Mouse (Mus musculus): ENCODE data around the gene Runx3.
A peak's percentile ranks its signal among the peaks of the same experiment; 100 is the strongest.

The Runx3 gene

DNA sequence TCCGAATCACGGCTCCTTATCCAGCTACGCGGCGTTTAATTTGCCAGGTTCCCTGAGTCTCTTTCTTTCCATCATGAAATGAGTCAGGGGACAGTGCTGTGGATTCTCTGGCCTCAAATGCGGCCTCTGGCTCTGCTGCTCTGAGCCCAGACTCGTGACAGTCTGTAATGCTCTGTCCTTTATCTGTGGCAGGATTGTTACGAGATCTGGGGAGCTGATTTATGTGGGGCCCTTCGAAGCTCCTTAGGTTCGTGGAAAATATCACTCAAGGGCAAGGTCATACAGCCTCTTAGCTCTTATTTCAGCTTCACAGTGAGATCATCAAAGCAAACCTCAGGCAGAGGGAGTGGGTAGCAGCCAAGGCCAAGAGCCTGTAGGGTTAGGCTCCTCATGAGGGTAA lies 6.2 kb upstream of the Runx3 start:
- no peak for DNase-seq (ENCODE audit: low spot score in 2 of 2)

DNA sequence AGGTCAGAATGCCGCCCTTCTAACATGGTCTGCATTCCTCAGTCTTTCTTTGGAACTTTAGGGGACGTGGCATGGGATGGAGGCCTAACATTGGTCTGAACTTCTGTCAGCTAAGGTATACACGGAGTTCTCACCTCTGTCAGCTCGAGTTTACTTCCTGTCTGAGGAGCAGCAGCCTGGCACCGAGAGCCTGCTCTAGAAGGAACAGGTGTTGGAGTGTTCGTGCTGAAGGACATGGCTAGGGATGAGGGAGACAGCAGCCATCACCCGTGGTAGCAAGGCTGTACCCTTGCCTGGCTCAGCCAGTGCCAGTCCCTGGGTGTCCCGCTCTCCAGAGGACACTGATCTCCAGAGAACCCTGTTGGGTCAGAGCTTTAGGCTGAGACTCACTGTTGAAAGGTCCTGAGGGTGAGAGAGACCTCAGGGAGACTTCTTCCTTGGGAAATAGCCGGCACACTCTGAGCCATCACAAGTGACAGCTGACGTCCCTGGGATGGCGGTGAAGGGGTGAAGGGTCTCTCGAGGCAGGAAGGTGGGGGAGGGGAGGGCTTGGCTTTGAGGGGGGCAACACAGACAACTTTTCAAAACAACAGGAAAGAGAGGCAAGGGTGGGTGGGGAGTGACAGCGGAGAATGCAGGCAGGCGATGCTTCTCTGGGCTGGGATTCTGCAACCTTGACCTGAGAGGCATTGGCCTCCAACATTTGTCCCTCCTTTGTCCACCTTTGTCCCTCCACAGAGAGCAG lies 4.9 kb upstream of the Runx3 start:
- no peak for DNase-seq (ENCODE audit: low spot score in 2 of 2)

DNA sequence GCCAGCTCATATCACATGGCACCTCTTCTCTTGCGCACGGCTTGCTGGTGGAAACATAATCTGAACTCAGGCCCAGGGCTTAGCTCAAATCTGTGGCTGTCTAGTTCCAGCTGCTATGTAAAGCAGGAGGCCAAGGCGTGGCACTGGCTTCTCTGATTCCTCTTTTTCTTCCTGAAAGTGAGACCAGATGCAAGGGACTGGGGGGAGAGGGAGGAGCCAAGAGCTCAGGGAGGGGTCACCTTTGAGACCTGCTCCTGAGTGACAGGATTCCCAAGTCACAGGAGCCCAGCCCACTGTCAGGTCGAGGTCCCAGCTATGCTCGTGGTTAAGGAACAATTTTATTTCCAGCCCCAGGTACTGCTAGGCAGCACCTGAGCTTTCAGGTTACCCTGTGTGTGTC lies 4.1 kb upstream of the Runx3 start:
- DNase-seq (ENCODE audit: low spot score in 2 of 2): no peak

DNA sequence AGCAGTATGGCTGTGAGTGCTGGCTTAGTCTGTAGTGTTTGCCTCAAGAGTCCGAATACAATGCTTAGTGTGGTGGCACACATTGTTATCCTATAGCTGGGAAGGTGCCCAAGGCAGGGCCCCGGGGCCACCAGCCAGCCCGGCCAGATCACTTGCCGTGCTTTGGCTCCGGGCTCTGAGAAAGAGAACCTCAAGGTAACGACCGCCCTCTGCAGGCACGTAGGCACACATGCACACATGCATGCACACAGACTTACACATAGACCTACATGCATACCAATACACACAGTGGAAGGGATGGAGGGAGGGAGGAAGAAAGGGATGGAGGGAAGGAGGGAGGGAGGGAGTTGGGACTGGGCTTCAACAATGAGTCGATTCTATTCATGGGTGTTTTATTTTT lies 2.6 kb upstream of the Runx3 start:
- DNase-seq (ENCODE audit: low spot score in 2 of 2): no peak

DNA sequence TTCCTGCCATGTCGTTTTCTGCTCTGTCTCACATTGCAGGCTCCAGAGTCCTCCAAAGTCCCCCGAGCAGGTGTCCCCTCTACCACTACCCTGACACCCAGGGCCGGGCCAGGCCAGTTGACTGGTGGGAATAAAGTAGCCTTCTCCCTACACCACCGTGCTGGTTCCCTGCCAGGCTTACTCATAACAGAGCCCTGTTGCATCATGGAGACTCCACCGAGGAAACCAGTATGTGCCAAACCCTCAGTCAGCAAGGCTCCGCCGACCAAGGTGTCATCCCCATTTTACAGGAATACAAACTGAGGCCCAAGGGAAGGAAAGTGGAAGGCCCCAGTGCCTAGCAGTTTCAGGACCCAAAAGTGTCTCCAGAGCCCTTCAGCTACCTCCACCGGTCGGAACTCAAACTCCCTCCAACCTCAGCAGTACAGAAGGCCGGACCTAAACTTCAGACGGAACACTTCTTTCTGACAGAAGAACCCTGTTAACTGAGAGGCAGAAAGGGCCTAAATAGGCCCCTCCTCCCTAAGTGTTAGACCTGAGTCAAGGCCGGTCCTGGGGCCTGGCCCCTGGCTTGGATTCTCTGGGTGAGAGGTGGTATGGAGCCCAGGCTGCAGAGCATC lies 1.5 kb upstream of the Runx3 start:
- no peak for DNase-seq (ENCODE audit: low spot score in 2 of 2)

DNA sequence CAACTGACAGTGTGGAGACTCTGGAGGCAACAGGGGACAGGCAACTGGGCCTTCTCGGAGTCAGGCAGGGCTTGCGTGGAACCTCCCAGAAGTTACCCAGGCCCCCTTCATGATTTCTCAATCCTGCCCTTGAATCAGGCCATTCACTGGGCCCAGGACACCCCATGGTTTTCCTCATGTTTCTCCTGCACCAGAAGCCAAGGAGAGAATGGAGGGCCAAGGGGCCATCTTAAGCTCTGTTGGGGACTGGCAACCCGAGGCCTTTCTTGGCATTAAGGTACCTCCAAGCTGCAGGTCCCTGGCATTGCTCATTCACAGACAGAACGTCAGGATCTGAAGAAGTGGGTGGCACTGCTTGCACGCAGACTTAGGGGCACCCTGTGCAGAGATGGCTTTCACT lies 3.3 kb downstream of the Runx3 start:
- DNase-seq (ENCODE audit: low spot score in 2 of 2): no peak

DNA sequence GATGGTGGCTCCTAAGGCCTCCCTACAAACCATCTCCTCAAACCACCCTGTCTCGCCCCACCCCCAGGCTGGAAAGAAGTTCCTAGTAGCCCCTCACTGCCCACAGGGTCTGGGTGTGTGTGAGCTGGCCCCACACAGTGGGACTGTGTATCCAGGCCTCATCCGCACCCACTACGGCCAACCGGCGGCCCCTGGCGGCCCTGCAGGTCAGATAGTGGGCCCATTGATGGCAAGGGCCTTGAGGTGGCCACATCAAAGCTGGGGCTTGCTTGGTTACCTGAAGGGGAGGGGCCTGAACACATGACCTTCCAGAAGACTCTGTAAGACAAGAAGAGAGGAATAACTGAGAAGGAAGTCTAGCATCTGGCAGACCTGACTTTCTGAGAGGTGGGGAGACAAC lies 4.3 kb downstream of the Runx3 start:
- DNase-seq (ENCODE audit: low spot score in 2 of 2): no peak

DNA sequence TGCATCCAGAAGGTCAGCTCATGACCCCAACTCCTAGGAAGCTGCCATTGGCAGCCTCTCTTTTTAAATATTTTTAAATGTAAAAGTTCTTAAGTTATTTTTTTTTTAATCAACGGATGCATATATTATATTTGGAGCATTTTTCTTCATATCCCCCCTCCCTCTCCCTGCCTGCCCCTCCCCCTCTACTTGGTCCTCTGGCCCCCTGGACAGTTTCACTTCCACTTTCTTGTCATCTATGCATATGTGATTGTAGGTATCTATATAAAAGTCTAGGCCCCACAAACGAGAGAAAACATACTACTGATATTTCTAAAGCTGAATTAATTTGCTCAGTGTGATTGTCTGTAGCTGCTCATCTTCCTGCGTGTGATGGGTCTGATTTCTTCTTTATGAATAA lies 4.7 kb downstream of the Runx3 start:
- DNase-seq (ENCODE audit: low spot score in 2 of 2): no peak

DNA sequence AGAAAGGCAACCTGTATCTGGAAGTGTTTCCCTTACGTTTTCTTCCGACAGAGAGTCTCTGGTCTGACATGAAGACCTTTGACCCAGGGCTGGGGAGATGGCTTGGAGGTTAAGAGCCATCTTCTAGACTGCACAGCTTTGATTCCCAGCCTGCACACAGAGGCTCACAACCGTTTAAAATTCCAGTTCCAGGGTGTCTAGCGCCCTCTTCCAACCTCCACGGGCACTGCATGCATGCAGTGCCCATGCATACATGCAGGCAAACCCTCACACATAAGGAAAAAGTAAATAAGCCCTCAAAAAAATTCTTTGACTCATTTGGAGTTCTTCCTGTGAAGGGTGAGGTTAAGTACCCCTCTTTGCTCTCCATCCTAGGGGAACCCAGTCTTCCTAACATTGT lies 5.9 kb downstream of the Runx3 start:
- no peak for DNase-seq (ENCODE audit: low spot score in 2 of 2)

DNA sequence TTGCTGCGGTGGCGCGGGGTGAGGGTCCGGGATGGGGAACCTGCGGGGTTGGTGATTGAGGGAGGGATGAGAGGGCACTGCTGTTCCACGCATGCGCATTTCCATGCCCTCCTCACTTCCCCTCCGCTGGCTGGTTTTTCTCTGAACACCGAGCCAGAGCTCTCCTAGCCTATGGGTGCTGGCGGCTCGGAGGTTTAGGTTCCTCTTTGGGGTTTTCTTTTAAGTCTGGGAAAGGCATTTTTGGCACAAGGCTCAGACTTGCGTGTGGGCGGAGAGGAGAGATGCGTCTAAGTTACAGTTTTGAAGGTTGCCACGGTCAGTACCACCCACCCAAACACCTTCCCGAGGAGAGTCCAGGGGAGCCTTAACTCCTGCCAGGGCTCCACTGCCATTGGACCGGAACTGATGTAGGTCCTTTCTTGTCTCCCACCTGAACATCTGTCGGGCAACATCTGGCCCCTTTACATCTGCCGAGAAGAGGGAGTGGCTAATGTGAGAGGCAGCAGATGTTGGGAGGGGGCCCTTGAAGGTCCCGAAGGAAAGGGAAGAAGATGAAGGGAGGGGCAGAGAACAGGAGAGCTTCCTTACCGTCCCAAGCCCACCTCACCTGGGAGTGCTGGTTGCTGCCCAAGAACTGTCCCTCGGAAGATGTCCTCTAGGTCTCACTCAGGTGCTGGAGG lies 8.5 kb downstream of the Runx3 start:
- DNase-seq (ENCODE audit: low spot score in 2 of 2): no peak

DNA sequence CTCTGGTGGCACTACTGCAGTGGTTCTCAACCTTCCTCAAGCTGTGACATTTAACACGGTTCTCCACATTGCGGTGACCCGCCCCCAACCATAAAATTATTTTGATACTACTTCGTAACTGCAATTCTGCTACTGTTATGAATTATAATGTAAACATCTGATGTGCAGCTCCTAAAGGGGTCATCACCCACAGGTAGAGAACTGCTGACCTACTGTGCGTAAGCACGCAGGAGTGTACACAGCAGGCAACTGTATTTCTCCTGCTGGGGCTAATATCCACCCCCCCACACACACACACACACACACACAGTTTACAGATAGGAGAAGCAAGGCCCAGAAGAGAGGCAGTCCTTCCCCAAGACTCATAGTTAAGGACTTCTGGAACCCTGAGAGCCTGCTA lies 9.7 kb downstream of the Runx3 start:
- DNase-seq (ENCODE audit: low spot score in 2 of 2): no peak

DNA sequence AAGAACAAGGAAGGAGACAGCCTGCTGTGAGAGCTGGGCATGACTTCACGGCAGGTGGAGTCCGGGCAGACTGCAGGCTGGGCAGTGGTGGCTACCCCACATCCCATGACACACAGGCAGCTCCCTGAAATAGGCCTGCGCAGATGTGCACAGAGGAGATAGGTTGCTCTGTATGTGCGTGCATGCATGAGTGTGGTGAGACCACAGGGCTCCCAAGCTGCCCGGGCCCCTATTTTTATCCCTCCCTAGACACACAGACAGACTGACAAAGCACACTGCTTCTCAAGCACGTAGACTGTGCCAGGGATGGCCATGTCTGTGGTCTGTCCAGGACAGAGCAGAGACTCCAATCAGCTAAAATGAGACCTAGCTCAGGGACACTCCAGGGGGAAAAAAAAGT lies 10.7 kb downstream of the Runx3 start:
- no peak for DNase-seq (ENCODE audit: low spot score in 2 of 2)

DNA sequence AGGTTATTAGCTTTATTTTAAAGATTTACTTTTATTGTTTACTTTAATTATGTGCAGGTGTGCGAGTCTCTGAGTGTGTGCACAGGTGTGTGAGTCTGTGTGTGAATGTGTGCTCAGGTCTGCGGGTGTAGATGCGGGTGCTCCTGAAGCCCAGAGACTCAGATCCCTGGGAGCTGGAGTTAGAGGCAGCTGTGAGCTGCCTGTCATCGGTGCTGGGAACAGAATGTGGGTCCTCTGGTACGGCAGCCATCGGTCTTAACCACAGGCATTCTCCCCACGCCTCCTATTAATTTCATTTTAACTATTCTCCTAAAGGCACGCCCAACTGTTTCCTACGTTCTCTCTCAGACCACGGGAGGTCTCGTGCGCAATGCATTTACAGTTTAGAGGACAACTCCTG lies 12.3 kb downstream of the Runx3 start:
- no peak for DNase-seq (ENCODE audit: low spot score in 2 of 2)

DNA sequence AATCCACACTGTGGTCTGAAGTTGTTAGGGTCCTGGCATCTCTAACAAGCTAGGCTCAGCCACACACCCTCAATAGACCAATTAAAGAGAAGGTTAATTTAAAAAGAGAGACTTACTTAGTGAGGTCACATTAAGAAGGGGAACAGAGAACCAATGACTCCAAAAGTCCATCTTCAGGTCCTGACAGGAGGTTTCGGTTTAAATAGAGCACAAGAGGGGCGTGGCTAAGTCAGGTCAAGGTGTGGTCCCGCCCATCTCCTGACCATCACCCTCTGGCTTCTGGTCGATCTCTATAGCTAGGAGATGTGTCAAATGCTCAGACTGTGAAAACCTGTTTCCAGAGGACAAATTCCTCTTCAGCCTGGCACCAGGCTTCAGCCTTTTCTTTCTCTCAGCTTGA lies 13.3 kb downstream of the Runx3 start:
- no peak for DNase-seq (ENCODE audit: low spot score in 2 of 2)

DNA sequence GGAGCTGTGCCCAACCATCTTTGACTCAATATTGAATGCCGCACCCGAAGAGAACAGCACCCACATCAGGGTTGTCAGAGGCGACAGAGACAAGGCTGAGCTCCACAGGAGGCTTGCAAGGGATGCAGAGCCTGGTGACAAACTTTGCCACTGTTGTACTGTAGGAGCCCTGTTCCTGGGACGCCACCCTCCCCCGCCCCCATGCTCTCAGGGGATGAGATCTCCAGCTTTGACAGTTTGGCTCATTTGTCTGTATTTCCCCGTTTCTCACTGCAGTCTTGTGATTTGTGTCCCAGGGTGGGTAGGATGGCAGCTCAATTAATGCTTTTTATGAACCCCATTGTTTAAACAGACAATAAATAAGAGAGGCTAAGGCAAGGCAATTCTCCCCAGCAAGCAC lies 14.9 kb downstream of the Runx3 start:
- no peak for DNase-seq (ENCODE audit: low spot score in 2 of 2)

DNA sequence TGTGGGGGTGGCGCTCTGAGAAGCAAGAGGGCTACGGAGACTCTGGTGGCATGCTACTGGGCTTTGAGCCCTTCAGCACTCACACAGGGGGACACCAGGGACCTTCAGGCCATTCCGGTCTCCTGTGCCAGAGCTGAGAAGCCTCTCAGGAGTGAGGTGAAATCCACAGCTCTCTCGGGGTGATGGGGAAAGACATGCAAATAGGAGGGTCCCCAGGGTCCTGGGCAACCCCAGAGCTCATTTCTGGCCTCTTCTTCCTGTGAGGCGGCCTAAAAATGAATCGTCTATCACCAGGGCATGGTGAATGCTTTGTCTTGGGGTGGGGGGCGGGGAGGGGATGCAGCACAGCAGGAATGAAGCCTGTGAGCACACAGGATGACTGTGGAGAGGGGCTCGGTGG lies 15.8 kb downstream of the Runx3 start:
- DNase-seq (ENCODE audit: low spot score in 2 of 2): no peak

DNA sequence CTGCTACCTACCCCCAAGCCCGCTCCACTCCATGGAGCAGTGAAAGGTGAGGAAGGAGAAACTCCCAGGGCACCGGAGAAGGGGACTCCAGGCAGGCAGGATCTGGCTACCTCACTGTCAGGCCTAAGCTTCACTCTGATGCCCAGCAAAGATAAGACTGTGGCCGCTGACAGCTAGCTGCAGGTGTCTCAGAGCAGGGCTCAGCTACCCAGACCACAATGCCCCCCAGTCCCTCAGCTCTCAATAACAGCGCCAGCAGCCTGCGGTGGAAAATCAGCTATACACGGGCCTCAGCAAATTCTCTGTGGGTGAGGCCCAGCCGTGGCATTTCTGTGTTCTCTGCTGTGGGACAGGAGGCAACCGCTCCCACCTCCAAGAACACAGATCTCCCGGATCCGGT lies 16.2 kb downstream of the Runx3 start:
- DNase-seq (ENCODE audit: low spot score in 2 of 2): no peak

DNA sequence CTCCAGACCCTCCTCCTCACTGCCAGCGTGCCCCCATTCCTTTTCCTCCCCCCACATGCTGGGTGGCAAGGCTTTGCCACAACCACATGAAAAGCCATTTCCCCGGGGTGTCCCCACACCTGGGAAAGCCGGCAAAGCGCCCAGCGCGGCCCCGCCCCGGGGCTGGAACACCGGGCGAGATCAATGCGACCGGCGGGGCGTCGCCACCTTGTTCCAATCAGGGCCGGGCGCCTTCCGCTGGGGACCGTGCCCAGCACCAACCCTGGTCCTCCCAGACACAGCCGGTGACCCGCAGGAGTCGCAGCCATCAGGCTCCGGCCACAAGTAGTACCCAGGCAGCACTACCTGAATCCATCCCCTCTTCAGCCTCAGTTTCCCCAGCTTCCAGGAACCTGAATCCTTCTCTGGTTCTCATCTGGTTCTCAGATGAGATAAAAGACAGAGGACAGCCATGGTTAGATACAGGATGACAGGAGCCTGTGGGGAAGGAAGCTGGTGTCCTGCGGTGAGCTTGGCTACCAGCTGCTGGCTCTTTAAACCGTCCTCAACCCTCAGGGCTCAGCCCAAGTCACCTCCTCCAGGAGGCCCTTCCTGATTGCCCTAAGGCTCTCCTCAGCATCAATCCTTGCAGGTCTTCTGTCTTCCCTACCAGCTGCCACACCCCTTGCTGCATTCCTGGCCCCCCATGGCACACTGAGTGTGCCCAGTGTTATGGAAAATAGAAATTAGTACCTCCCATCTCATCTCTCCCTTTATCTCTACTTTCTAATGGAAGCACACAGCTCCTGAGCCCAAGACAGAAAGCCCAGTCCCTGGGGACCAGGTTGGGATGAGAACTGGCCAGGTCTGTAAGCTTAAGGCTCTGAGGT lies 20.4 kb downstream of the Runx3 start:
- no peak for DNase-seq (ENCODE audit: low spot score in 2 of 2)

DNA sequence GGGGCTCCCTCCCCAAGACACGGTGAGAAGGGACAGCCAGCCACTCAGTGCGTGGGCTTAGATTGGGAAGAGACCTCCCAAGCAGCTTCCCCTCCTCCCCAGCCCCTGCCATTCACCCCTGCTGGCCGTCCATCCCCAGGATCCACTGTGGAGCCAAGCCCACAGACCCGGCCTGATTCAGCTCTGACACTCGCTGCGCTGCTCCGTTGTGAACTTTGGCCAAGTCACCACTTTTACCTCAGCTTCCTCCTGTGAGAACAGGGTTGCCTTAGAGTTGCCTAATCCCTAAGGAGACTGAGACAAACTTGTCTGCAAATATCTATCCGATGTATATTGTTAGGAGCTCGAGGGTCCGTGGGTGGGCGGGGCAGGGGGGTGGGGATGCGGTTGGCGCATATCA lies 21.3 kb downstream of the Runx3 start:
- DNase-seq (ENCODE audit: low spot score in 2 of 2): no peak

DNA sequence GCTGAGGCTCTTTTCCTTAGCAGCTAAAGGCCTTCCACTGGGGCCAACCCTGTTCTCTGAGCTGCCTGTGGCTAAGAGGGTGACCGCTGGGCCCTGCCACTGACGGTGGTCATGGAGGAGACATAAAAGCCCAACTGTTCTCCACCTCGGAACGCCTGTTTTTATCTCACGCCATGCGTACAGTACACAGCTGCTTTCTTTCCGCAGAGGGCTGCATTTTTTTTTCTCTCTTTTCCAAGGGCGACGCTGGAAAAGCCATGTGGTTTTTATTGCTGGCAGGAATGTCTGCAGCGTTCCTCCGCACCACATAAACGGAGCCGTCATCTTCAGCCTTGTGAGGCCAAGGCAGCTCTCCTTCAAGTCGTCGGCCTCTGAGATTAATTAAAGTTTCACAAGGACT lies 26.3 kb downstream of the Runx3 start:
- DNase-seq (ENCODE audit: low spot score in 2 of 2): no peak

DNA sequence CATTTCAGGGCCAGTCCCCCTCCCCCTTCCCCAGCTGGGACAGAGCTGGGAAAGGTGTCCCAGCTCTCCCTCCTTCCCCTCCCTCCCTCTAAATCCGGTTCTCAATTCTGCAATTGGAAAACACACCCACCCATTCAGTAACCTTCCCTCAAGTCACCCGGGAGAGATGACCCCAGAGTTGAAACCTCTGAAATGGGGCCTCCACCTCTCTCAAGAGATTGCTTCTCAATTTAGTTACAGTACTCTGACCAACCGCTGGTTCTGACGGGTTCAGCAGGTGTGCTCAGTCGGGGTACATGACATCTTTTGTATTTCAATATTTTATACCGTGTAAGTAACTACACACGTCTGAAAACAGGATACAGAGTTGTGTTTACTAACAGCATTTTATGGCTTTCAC lies 28.2 kb downstream of the Runx3 start:
- DNase-seq (ENCODE audit: low spot score in 2 of 2): no peak

DNA sequence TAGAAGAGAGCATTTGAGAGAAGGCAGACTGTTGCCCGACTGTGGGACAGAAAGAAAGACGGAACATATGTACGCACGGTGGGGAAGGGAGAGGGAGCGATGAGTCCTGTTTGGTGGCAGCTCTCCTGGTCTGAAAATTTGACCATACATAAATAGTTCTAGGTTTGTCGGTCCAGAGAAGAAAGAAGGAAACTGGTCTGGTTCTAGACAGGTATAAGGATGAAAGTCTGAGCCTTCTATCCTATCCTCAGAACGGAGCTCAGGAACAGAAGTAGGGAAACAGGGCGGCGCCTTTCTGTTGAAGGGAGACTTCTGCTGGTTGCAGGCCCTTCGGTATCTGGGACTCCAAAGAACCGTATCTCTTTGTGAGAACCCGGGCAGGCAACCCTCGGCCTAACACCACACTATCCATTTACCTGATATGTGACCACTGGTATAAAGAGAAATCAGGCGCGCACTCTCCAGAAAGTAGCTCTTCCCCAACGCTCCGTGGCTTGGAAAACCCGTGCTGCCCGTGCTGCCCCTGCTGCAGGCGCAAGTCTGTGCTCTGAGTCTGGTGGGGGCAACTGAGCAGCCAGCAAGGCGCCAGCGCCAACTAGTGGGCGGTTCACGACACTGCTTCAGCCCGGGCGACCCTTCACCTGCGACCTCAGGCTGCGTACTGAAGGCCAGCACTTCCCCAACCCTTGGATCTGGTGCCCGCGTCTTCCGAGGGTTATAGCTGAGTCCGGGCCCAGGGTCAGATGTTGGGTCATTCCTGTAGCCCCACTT lies 29.8 kb downstream of the Runx3 start:
- DNase-seq (ENCODE audit: low spot score in 2 of 2): peak in 1 of 2 experiments; percentile 52

Measured in urinary bladder, postnatal 4 days (tissue).